ENCODE assay signal across 7 mouse cellular contexts in genomic region chr12:111469507-111469906, GRCm38 (mm10). TPM values are rescaled to one million over a fixed set of nuclear protein-coding genes. Genes with fewer than 3 reads are reported as not detected.
DNase-seq lines count a peak whose midpoint lies in the region; ATAC-seq and TF ChIP-seq lines count a peak whose summit lies in the region.

No protein-coding gene starts in this region.

- no peaks in the 10 kb centered on the region for H3K36me3 ChIP-seq in heart, postnatal 0 days (replicated peaks; ENCODE audit: control insufficient read depth, insufficient read depth, low read length)
- H3K36me3 ChIP-seq in lung, postnatal 0 days (ENCODE audit: insufficient read depth, low read length): no peaks in the 10 kb centered on the region

- no peak overlapping the region for H3K27ac ChIP-seq in heart, postnatal 0 days (ENCODE audit: low read depth)
- no peak overlapping the region for H3K27ac ChIP-seq in lung, postnatal 0 days (ENCODE audit: low read length)

- H3K9ac ChIP-seq in heart, postnatal 0 days (replicated peaks; ENCODE audit: low read depth, low read length): no peak overlapping the region
- H3K9ac ChIP-seq in lung, postnatal 0 days (replicated peaks; ENCODE audit: low read depth): no peak overlapping the region

- no peak for TF ChIP-seq EP300 in heart, postnatal 0 days (IDR thresholded peaks at IDR 0.05; ENCODE audit: low read depth)
- no peak for TF ChIP-seq EP300 in lung, postnatal 0 days (IDR thresholded peaks at IDR 0.05)

- H3K9me3 ChIP-seq in heart, postnatal 0 days (replicated peaks; ENCODE audit: control insufficient read depth, low read length): no peaks in the 10 kb centered on the region
- no peaks in the 10 kb centered on the region for H3K9me3 ChIP-seq in lung, postnatal 0 days (ENCODE audit: low read length)

- ATAC-seq in heart, postnatal 0 days (ENCODE audit: insufficient read depth, low read depth): peak; percentile 71; the same call in 1 of the 2 replicates
- ATAC-seq in lung, postnatal 0 days: peak; percentile 55; the same call in 1 of the 2 replicates

- H3K4me3 ChIP-seq in heart, postnatal 0 days (ENCODE audit: low read depth, low read length): no peak overlapping the region
- H3K4me3 ChIP-seq in lung, postnatal 0 days (ENCODE audit: low read depth, low read length): no peak overlapping the region

- TF ChIP-seq CTCF in heart, postnatal 0 days (IDR thresholded peaks at IDR 0.05; ENCODE audit: low read depth): peak; percentile 83
- peak; percentile 93 for TF ChIP-seq CTCF in lung, postnatal 0 days (IDR thresholded peaks at IDR 0.05)

- H3K4me2 ChIP-seq in heart, postnatal 0 days (ENCODE audit: low read depth, low read length): no peak overlapping the region
- H3K4me2 ChIP-seq in lung, postnatal 0 days (replicated peaks; ENCODE audit: low read depth, low read length): no peak overlapping the region

- WGBS in heart, postnatal 0 days: 8% methylated on average over 8 of the region's 8 CpGs
- 4% methylated on average over 8 of the region's 8 CpGs for WGBS in lung, postnatal 0 days

- H3K4me1 ChIP-seq in heart, postnatal 0 days (ENCODE audit: control insufficient read depth, insufficient read depth): no peaks in the 10 kb centered on the region
- no peaks in the 10 kb centered on the region for H3K4me1 ChIP-seq in lung, postnatal 0 days (ENCODE audit: insufficient read depth, low read depth, low read length)

- H3K27me3 ChIP-seq in heart, postnatal 0 days (ENCODE audit: control insufficient read depth, insufficient read depth, low read length): peaks cover 8% of the 10 kb centered on the region; the same call in 1 of the 2 replicates
- no peaks in the 10 kb centered on the region for H3K27me3 ChIP-seq in lung, postnatal 0 days (replicated peaks; ENCODE audit: insufficient read depth, low read length)

- peak; percentile 85 for DNase-seq in ES-CJ7 (ENCODE audit: low read depth, low spot score)
- DNase-seq in adrenal gland, adult 18-20 months (ENCODE audit: low spot score in 2 of 2): peak; percentile 71
- peak; percentile 89 for DNase-seq in embryo, embryonic 10.5 days (ENCODE audit: low spot score)
- peak; percentile 81 for DNase-seq in heart, postnatal 0 days (ENCODE audit: low spot score)
- peak; percentile 39 to 76 for DNase-seq in layer of hippocampus, adult 18-20 months (ENCODE audit: low spot score in 2 of 2)
- DNase-seq in lung, postnatal 0 days (ENCODE audit: low spot score): peak; percentile 88
- peak; percentile 69 for DNase-seq in right cerebral cortex, postnatal 4 days

RNA-seq across cellular contexts. Expression of gene Gm266, which starts 16.1 kb away (rescaled TPM):
- total RNA-seq in adrenal gland, adult 18-20 months (2021): not detected
- total RNA-seq in heart, postnatal 0 days (2014; rRNA removed; ENCODE audit: low replicate concordance): 4.0 and 4.3 TPM in 2 replicates
- polyA plus RNA-seq in heart, postnatal 0 days (2015; fragmentation: Nextera tagmentation; extraction: Ambion mirVana): 0.85 and 1.3 TPM in 2 replicates
- 1 to 10 TPM; 3.7 to 3.9 TPM for total RNA-seq in layer of hippocampus, adult 18-20 months (2021)
- polyA plus RNA-seq in lung, postnatal 0 days (2015; fragmentation: Nextera tagmentation; extraction: Ambion mirVana): 1.9 and 2.7 TPM in 2 replicates

RNA-seq across cellular contexts. Expression of gene Tnfaip2, which starts 27.2 kb away (rescaled TPM):
- total RNA-seq in adrenal gland, adult 18-20 months (2021): 10 to 100 TPM; 11.4 to 31.6 TPM
- total RNA-seq in heart, postnatal 0 days (2014; rRNA removed; ENCODE audit: low replicate concordance): 12.5 and 14.8 TPM in 2 replicates
- 8.9 and 9.5 TPM in 2 replicates for polyA plus RNA-seq in heart, postnatal 0 days (2015; fragmentation: Nextera tagmentation; extraction: Ambion mirVana)
- total RNA-seq in layer of hippocampus, adult 18-20 months (2021): 1 to 10 TPM in 1 of 2 experiments, under 1 TPM in 1; 0.30 to 1.7 TPM
- polyA plus RNA-seq in lung, postnatal 0 days (2015; fragmentation: Nextera tagmentation; extraction: Ambion mirVana): 17.0 and 26.3 TPM in 2 replicates

RNA-seq across cellular contexts. Expression of gene Exoc3l4, which starts 52.7 kb away (rescaled TPM):
- 1 to 10 TPM; 3.3 to 4.1 TPM for total RNA-seq in adrenal gland, adult 18-20 months (2021)
- total RNA-seq in heart, postnatal 0 days (2014; rRNA removed; ENCODE audit: low replicate concordance): 7.9 and 51.6 TPM in 2 replicates
- 8.5 and 9.8 TPM in 2 replicates for polyA plus RNA-seq in heart, postnatal 0 days (2015; fragmentation: Nextera tagmentation; extraction: Ambion mirVana)
- total RNA-seq in layer of hippocampus, adult 18-20 months (2021): 1 to 10 TPM; 6.1 to 7.1 TPM
- 21.3 and 24.4 TPM in 2 replicates for polyA plus RNA-seq in lung, postnatal 0 days (2015; fragmentation: Nextera tagmentation; extraction: Ambion mirVana)
